Mouse (Mus musculus) liver, postnatal 0 days (tissue): ENCODE results near the gene Smad1. TPM values are rescaled to one million over a fixed set of nuclear protein-coding genes. Genes with fewer than 3 reads are reported as not detected.

Experiments used
- ATAC-seq: fragments of 200-750 bp; cut with Nextera tagmentation; 2 replicates; pipeline ENCODE4 v1.8.0; 2017; ENCODE audit warnings: mild to moderate bottlenecking, moderate library complexity
- DNase-seq: peaks from one replicate; pipeline ENCODE4 v3.0.0-alpha.2; 2016
- H3K27ac ChIP-seq: fragments of 300-500 bp; sonication (generic); 2 replicates; pipeline ENCODE4 v1.5.1; 2014; ENCODE audit warnings: antibody characterized with exemption, moderate library complexity, mild to moderate bottlenecking, low read depth
- H3K27me3 ChIP-seq: fragments of 300-500 bp; sonication (generic); 2 replicates; pipeline ENCODE4 v1.6.1; 2014; ENCODE audit warnings: low read length, control low read depth, mixed read lengths; ENCODE audit not compliant: insufficient read depth
- H3K36me3 ChIP-seq: fragments of 300-500 bp; sonication (generic); replicated peaks from 2 replicates; pipeline ENCODE4 v1.6.1; 2014; ENCODE audit warnings: mild to moderate bottlenecking, control low read depth, low read length, moderate library complexity, mixed read lengths; ENCODE audit not compliant: insufficient read depth
- H3K4me1 ChIP-seq: fragments of 300-500 bp; sonication (generic); 2 replicates; pipeline ENCODE4 v1.6.1; 2014; ENCODE audit warnings: antibody characterized with exemption, mild to moderate bottlenecking, control low read depth; ENCODE audit not compliant: insufficient read depth
- H3K4me2 ChIP-seq: fragments of 300-500 bp; sonication (generic); 2 replicates; pipeline ENCODE4 v1.6.1; 2014; ENCODE audit warnings: low read depth, mild to moderate bottlenecking, low read length, moderate library complexity, mixed read lengths
- H3K4me3 ChIP-seq: fragments of 300-500 bp; sonication (generic); 2 replicates; pipeline ENCODE4 v1.5.1; 2014; ENCODE audit warnings: low read depth, low read length
- H3K9ac ChIP-seq: fragments of 300-500 bp; sonication (generic); replicated peaks from 2 replicates; pipeline ENCODE4 v1.6.1; 2014; ENCODE audit warnings: mild to moderate bottlenecking, moderate library complexity
- H3K9me3 ChIP-seq: fragments of 300-500 bp; sonication (generic); 2 replicates; pipeline ENCODE4 v1.6.1; 2016; ENCODE audit warnings: mild to moderate bottlenecking, control low read depth, low read length, mixed read lengths
- CTCF ChIP-seq: sonication (generic); IDR thresholded peaks from 2 replicates; pipeline ENCODE4 v1.5.1; 2016; ENCODE audit warnings: antibody characterized with exemption, low read depth
- EP300 ChIP-seq: IDR thresholded peaks from 2 replicates; pipeline ENCODE4 v1.6.1; 2016; ENCODE audit warnings: antibody characterized with exemption, low read depth, mild to moderate bottlenecking
- WGBS: fragments of 180-500 bp; shearing (Covaris S2); extraction: QIAGEN DNeasy Blood & Tissue Kit; methylation state at CpG from one replicate; pipeline ENCODE4 v1.1.7; 2014; ENCODE audit not compliant: insufficient replicate concordance; 5-methylcytosine and 5-hydroxymethylcytosine counted together
- polyA plus RNA-seq: library from polyadenylated mRNA; unstranded; fragments of >200 nt; fragmentation: Nextera tagmentation; extraction: Ambion mirVana; gene quantifications from 2 replicates; pipeline ENCODE4 v1.2.1, GENCODE M21; 2015

Gene Smad1
- polyA plus RNA-seq, 1 experiment from 2014 or later = 8.0 TPM

GRCm38 (mm10) chr8:79354009-79354408, 45.3 kb downstream of the Smad1 start:
- no peak overlapping the region for H3K9ac ChIP-seq
- no peaks in the 10 kb centered on the region for H3K4me1 ChIP-seq
- H3K36me3 ChIP-seq = peaks cover 20% of the 10 kb centered on the region
- WGBS = 89% methylated on average over 7 of the region's 7 CpGs
- no peak for DNase-seq
- no peaks in the 10 kb centered on the region for H3K27me3 ChIP-seq
- H3K27ac ChIP-seq = no peak overlapping the region
- H3K9me3 ChIP-seq = no peaks in the 10 kb centered on the region
- no peak overlapping the region for H3K4me3 ChIP-seq
- no peak overlapping the region for H3K4me2 ChIP-seq
- no peak for TF ChIP-seq CTCF
- TF ChIP-seq EP300 = no peak
- ATAC-seq = no peak

GRCm38 (mm10) chr8:79351916-79352315, 47.4 kb downstream of the Smad1 start:
- no peak for TF ChIP-seq CTCF
- no peak for TF ChIP-seq EP300
- no peaks in the 10 kb centered on the region for H3K9me3 ChIP-seq
- WGBS = 84% methylated on average over 8 of the region's 8 CpGs
- no peak overlapping the region for H3K4me2 ChIP-seq
- peaks cover 20% of the 10 kb centered on the region for H3K36me3 ChIP-seq
- DNase-seq = no peak
- H3K4me3 ChIP-seq = no peak overlapping the region
- no peak overlapping the region for H3K27ac ChIP-seq
- H3K9ac ChIP-seq = no peak overlapping the region
- H3K27me3 ChIP-seq = no peaks in the 10 kb centered on the region
- no peak for ATAC-seq
- no peaks in the 10 kb centered on the region; the same call in 1 of the 2 replicates for H3K4me1 ChIP-seq

DNA sequence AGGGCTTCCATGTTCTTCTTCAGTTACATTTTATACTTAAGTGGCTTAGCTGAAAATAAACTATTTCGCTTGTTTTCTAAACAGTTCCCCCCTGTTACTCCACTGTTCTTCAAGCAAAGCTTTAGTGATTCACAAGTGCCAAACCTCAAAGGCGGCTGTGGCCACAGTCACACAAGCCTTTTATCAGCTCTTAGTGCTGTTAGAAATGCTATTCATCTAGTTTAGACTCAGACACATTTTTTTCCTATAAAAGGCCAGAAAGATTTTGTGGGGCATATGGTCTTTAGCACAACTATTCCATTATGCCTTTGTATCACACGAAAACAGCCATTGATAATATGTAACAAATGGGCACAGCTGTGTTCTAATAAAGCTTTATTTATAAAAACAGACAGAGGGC, 48.5 kb downstream of the Smad1 start:
- WGBS = 69% methylated on average over 3 of the region's 3 CpGs
- H3K4me2 ChIP-seq = no peak overlapping the region
- DNase-seq = no peak
- no peak overlapping the region for H3K4me3 ChIP-seq
- no peaks in the 10 kb centered on the region; the same call in 1 of the 2 replicates for H3K4me1 ChIP-seq
- H3K9me3 ChIP-seq = no peaks in the 10 kb centered on the region
- ATAC-seq = no peak
- TF ChIP-seq CTCF (no peak), EP300 (no peak)
- H3K36me3 ChIP-seq = peaks cover 17% of the 10 kb centered on the region
- H3K27me3 ChIP-seq = no peaks in the 10 kb centered on the region
- H3K9ac ChIP-seq = no peak overlapping the region
- no peak overlapping the region for H3K27ac ChIP-seq

DNA sequence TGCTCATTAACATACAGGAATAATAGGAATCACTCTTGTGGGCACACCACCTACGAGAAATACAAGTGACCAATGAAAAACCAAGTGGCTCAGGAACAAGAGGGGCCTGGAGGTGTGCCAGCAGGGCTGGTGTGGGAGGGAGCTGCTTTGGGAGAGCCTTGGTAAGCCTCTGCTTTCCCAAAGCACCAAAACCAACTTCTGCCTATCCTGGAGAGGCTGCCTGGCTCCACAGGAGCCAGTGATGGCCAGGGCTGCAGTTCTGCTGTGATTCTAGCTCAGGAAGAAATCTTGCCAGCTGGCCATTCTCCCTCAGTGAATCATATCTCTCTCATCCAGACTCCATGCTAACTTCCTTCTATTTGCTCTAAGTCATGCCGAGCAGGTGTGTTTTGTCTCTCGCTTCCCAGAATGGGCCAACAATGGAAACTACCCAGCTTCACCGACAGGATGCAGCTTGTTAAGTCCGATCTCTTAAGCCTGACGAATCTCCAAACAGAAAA, 49.2 kb downstream of the Smad1 start:
- WGBS = 59% methylated on average over 6 of the region's 6 CpGs
- Histone ChIP-seq H3K4me2 (no peak overlapping the region), H3K4me1 (no peaks in the 10 kb centered on the region; the same call in 1 of the 2 replicates), H3K27me3 (no peaks in the 10 kb centered on the region), H3K9me3 (no peaks in the 10 kb centered on the region), H3K36me3 (peaks cover 14% of the 10 kb centered on the region), H3K4me3 (no peak overlapping the region), H3K9ac (no peak overlapping the region), H3K27ac (no peak overlapping the region)
- DNase-seq = no peak
- TF ChIP-seq EP300 (no peak), CTCF (no peak)
- no peak for ATAC-seq

- H3K27ac ChIP-seq = peak overlapping the region; percentile 66
- TF ChIP-seq CTCF = no peak
- no peak for TF ChIP-seq EP300
- peaks cover 20% of the 10 kb centered on the region; the same call in 1 of the 2 replicates for H3K36me3 ChIP-seq
- H3K9ac ChIP-seq = no peak overlapping the region
- H3K4me1 ChIP-seq = no peaks in the 10 kb centered on the region; the same call in 1 of the 2 replicates
- H3K4me3 ChIP-seq = no peak overlapping the region
- no peaks in the 10 kb centered on the region for H3K27me3 ChIP-seq
- no peak overlapping the region for H3K4me2 ChIP-seq
- ATAC-seq = peak; percentile 97
- DNase-seq = peak; percentile 41
- 67% methylated on average over 10 of the region's 10 CpGs for WGBS
- no peaks in the 10 kb centered on the region for H3K9me3 ChIP-seq
Observed at GRCm38 (mm10) chr8:79346414-79346813, 52.9 kb downstream of the Smad1 start.

GRCm38 (mm10) chr8:79345856-79346255, 53.5 kb downstream of the Smad1 start:
- H3K9ac ChIP-seq = no peak overlapping the region
- peak overlapping the region; percentile 66 for H3K27ac ChIP-seq
- H3K9me3 ChIP-seq = no peaks in the 10 kb centered on the region
- ATAC-seq = peak; percentile 84
- DNase-seq = no peak
- TF ChIP-seq EP300 = no peak
- TF ChIP-seq CTCF = no peak
- 59% methylated on average over 6 of the region's 6 CpGs for WGBS
- H3K4me2 ChIP-seq = no peak overlapping the region
- no peaks in the 10 kb centered on the region; the same call in 1 of the 2 replicates for H3K4me1 ChIP-seq
- peaks cover 21% of the 10 kb centered on the region; the same call in 1 of the 2 replicates for H3K36me3 ChIP-seq
- H3K27me3 ChIP-seq = no peaks in the 10 kb centered on the region
- H3K4me3 ChIP-seq = no peak overlapping the region

DNA sequence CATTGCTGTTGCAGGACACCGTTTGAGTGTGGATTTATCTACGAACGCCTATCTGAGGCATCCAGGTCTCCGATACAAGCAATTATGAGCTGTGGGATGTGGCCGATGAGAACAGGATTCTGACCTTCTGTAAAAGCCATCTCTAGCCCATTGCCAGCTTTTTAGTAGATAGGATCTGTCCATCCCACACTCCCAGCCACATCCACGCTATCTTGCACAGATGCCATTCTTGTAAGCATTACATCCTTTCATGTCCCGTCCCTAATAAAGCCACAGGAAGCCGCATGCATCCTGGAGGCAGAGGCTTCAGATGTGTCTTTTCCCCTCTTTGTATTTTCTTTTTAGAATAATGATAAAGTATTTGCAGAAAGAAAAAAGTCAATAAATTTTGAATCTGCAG, 58.1 kb downstream of the Smad1 start:
- H3K4me3 ChIP-seq = no peak overlapping the region
- H3K4me2 ChIP-seq = no peak overlapping the region
- TF ChIP-seq CTCF (no peak), EP300 (no peak)
- no peaks in the 10 kb centered on the region for H3K9me3 ChIP-seq
- no peak overlapping the region for H3K9ac ChIP-seq
- H3K36me3 ChIP-seq = peaks cover 34% of the 10 kb centered on the region; the same call in 1 of the 2 replicates
- ATAC-seq = no peak
- H3K27ac ChIP-seq = no peak overlapping the region
- no peaks in the 10 kb centered on the region for H3K27me3 ChIP-seq
- H3K4me1 ChIP-seq = no peaks in the 10 kb centered on the region
- 74% methylated on average over 8 of the region's 8 CpGs for WGBS
- DNase-seq = no peak
